Comparison of ENCODE assay signal across 9 mouse cellular contexts in the genomic region with DNA sequence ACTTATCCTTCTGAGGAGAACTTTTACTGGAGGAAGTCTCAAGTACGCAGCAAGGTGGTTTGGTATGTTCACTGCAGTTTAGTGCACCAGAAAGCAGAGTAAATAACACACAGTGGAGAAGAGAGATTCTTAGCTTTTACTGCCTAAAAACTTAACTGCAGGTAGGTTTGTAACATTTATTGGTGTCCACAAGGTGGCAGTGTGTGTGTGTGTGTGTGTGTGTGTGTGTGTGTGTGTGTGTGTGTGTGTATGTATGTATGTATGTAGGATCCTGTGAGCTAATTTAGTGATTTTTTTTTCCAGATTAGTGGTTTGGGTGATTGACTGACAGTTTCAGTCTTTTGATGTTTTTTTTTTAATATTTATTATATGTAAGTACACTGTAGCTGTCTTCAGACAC.
A peak's percentile ranks its signal among the peaks of the same experiment; 100 is the strongest.
DNase-seq lines count a peak whose midpoint lies in the region.
"Had no signal": no experiment of that assay in that cellular context is flagged by ENCODE, and none has a peak within 500 bp of the region (broad histone marks: within the 10 kb centered on the region; RNA-seq: fewer than 3 reads in every experiment).

No protein-coding gene starts in this region.

- DNase-seq in cerebellum, postnatal 14 days: peak; percentile 40 to 58
- no peak for DNase-seq in cerebellum, adult 11-12 months
- DNase-seq in kidney, postnatal 4 days: peak; percentile 25 to 32
- no peak for DNase-seq in kidney, adult 9 months
- DNase-seq in 416B (ENCODE audit: low read depth): peak; percentile 65
- DNase-seq in adipocyte (ENCODE audit: low spot score): peak; percentile 5
- DNase-seq in frontal cortex, postnatal 10 days (ENCODE audit: low spot score in 2 of 2): no peak
- DNase-seq in neural tube, embryonic 10.5 days (ENCODE audit: extremely low spot score, low spot score): no peak
- DNase-seq: right cerebral cortex, postnatal 14 days had no signal

Comparison
In these comparisons a context has a peak if more than half of its experiments do, and no peak if none do; other contexts are left out.
1. DNase-seq: peak in cerebellum, postnatal 14 days (2 of 2), kidney, postnatal 4 days (2 of 2), 416B (single experiment) and adipocyte (single experiment); none in cerebellum, adult 11-12 months (single experiment), kidney, adult 9 months (single experiment), frontal cortex, postnatal 10 days (0 of 2) and neural tube, embryonic 10.5 days (single experiment).